Mouse (Mus musculus) common myeloid progenitor, adult 5-6 weeks (primary cell): ENCODE results near the gene Slc16a5. TPM values are rescaled to one million over a fixed set of nuclear protein-coding genes. Genes with fewer than 3 reads are reported as not detected.
A peak's percentile ranks its signal among the peaks of the same experiment; 100 is the strongest.
"Not testable (repeated sequence)": the region's sequence is repeated elsewhere in the genome, so short reads cannot be mapped to it uniquely, and the experiment has no call there.

Experiments
- ATAC-seq: replicated peaks from 2 replicates; pipeline ENCODE4 v1.8.0; 2016; ENCODE audit warnings: low read depth, mild to moderate bottlenecking, moderate TSS enrichment, inconsistent platforms; ENCODE audit not compliant: poor library complexity, severe bottlenecking
- total RNA-seq: library from RNA; stranded (forward); fragments of 200-1000, 187-1606 nt; gene quantifications from 2 replicates; pipeline ENCODE4 v1.2.3, GENCODE M21; 2017

Gene Slc16a5
- total RNA-seq, 1 experiment from 2014 or later, result not detected

DNA sequence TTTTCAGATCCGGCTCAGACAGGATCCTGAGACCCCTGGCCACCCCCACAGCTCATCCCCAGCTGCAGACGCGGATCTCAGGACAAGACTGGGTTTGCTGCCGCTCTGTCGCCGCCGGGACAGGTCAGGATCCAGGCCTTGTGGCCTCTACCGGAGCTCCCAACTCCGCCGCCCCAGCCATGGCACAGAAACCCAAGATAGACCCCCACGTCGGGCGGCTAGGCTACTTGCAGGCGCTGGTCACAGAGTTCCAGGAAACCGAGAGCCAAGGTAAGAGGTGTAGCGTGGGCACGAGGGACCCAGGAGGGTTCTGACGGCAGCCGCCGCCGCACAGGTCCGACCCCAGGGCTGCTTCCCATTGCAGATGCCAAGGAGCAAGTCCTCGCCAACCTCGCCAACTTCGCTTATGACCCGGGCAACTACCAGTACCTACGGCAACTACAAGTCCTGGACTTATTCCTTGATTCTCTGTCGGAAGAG is 13.5 kb downstream of the Slc16a5 start:
- ATAC-seq, result no peak

GRCm38 (mm10) chr11:115476630-115477029 is 14.4 kb downstream of the Slc16a5 start:
- not testable (repeated sequence) for ATAC-seq

DNA sequence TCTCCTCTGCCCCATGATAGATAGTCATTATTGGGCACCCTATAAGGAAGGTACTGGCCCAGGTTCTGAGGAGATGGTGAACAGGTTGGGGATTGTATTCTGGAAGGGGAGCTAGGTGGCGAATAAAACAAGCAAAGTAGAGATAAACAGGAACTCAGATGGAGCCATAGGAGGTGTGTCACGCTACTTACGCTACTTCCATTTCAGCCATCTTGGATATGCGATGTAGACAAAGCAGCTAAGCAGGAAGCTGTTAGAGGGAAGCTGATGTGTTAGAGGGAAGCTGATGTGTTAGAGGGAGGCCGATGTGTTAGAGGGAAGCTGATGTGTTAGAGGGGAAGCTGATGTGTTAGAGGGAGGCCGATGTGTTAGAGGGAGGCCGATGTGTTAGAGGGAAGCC is 15.1 kb downstream of the Slc16a5 start:
- ATAC-seq, result not testable (repeated sequence)

DNA sequence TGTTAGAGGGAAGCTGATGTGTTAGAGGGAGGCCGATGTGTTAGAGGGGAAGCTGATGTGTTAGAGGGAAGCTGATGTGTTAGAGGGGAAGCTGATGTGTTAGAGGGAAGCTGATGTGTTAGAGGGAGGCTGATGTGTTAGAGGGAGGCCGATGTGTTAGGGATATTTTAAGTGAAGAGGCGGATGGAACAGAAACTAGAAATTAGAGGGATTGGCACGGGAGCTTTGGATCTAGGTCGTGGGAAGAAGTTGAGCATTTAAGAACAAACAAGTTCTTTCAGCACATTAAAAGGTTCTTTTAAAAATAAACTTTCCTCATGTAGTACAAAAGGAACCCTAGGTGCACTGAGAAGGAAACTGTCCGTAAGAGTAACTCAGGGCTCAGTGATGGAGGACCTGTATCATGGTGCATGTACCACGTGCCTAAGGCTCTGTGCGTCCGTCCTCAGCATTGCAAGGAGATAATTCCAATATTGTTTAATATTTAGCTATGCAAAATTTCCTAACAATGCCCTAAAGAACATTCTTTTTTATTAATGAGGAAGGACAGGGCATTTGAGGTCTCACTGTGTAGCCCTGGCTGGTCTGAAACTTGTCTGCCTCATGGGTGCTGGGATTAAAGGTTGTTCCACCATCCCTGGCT is 16.1 kb downstream of the Slc16a5 start:
- no peak for ATAC-seq

GRCm38 (mm10) chr11:115481553-115482259 is 19.4 kb downstream of the Slc16a5 start:
- ATAC-seq, result no peak

GRCm38 (mm10) chr11:115483278-115483677 is 21.0 kb downstream of the Slc16a5 start:
- no peak for ATAC-seq

GRCm38 (mm10) chr11:115483726-115484125 is 21.5 kb downstream of the Slc16a5 start:
- ATAC-seq, result peak; percentile 83

DNA sequence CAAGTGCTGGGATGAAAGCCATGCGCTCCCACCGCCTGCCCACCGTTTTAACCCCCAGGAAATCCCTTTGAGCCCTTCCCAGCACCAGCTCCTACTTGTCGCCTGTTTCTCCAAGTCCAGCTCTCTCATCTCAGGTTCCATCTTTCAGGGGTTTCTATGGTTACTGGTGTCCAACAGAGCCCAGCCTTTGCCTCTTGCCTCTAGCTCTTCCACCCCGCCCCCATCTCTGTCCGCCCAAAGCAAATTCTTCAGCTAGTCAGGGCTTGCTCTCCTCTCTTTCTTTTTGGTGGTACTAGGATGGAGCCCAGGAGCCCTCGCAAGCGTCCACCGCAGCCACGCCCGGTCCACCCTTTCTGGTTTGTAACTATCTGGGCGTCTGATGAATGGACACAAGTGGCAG is 22.9 kb downstream of the Slc16a5 start:
- no peak for ATAC-seq

- no peak for ATAC-seq
These were observed 26.4 kb downstream of the Slc16a5 start for GRCm38 (mm10) chr11:115488551-115489104.

GRCm38 (mm10) chr11:115490441-115491355 is 28.4 kb downstream of the Slc16a5 start:
- ATAC-seq, result no peak

GRCm38 (mm10) chr11:115491356-115492083 is 29.2 kb downstream of the Slc16a5 start, which contains the start of gene Nt5c:
TSS of gene Nt5c (minus strand) at chr11:115491862.
- ATAC-seq, result peak; percentile 94

DNA sequence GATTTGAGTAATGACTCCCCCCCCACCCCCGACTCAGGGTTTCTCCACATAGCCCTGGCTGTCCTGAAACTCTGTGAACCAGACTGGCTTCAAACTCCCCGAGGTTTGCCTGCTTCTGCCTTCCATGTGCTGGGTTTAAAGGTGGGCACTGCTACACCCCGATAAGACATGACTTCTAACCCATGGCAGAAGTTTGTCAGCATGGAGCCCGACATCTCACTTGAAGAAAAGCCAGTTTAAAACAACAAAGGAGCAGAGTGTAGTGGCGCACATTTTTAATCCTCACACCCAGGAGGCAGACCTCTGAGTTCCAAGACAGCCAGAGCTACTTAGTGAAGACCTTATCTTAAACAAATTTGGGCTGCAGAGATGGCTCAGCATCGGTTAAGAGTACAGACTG is 30.1 kb downstream of the Slc16a5 start:
- no peak for ATAC-seq

DNA sequence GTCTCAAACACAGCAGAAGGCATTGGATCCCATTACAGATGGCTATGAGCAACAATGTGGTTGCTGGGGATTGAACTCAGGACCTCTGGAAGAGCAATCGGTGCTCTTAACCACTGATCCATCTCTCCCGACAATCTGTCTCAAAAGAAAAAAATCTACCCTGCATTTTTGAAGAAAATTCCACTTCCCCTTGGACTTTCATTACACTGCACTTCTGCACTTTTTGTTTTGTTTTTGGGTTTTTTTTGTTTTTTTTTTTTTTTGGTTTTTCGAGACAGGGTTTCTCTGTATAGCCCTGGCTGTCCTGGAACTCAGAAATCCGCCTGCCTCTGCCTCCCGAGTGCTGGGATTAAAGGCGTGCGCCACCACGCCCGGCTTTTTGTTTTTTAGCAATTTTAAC is 34.3 kb downstream of the Slc16a5 start:
- ATAC-seq, result not testable (repeated sequence)

- ATAC-seq, result no peak
These were observed 40.4 kb downstream of the Slc16a5 start for GRCm38 (mm10) chr11:115502636-115503035.

GRCm38 (mm10) chr11:115506586-115506985 is 44.3 kb downstream of the Slc16a5 start:
- ATAC-seq, result peak; percentile 75

DNA sequence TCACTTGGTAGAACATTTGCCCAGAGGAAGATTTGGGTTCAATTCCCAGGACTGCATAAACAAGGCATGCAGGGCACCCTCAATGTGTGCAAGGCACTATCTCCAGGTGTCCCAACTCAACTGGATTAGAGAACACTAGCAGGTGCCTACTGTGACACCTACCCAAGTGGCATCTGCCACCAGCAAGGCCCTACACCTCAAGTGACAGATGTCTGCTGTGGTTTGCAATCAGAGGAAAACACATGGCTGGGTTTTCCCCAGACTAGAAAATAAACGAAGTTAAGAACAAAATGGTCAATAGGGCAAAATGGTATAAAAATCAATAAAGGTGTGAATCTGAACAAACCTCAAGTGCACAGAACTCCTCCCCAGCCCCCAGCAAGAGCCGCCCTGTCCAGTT is 45.8 kb downstream of the Slc16a5 start:
- ATAC-seq, result 0 out of 2 replicates have a peak, but pooled peaks have one; percentile 6

- ATAC-seq, result no peak
These were observed 47.7 kb downstream of the Slc16a5 start for GRCm38 (mm10) chr11:115509773-115510506.

DNA sequence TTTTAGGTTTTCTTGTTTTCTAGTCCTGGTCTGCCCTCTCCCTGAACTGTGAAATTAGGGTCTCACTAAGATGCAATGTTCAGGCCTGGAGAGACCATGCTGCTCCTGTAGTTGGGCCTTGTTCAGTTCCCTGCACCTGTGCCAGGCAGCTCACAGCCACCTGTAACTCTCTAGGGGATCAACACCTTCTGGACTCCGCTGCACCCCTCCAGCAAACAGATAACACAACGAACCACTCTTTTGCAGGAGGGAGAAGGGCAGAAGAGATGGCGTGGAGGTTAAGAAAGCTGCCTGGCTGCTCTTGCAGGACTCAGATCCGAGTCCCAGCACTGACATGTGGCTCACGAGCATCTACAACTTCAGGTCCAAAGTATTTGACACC is 48.2 kb downstream of the Slc16a5 start:
- ATAC-seq, result no peak

GRCm38 (mm10) chr11:115511121-115511520 is 48.8 kb downstream of the Slc16a5 start:
- ATAC-seq, result no peak
